Mouse (Mus musculus) ovary, adult 2 months (tissue): ENCODE measurements around the gene Xlr3b. TPM values are rescaled to one million over a fixed set of nuclear protein-coding genes. Genes with fewer than 3 reads are reported as not detected.

Source experiments
- polyA plus RNA-seq: library from polyadenylated mRNA; depleted of rRNA; stranded (reverse); fragments of >200 nt; gene quantifications from 2 replicates; pipeline ENCODE4 v1.2.3, GENCODE M21; 2012; rRNA removed

Xlr3b gene
- polyA plus RNA-seq: 0.33 and 1.5 TPM in 2 replicates

GRCm38 (mm10) chrX:73191934-73192333 is at the start of gene Xlr3b:
Gene Xlr3b, plus strand, starts transcription at chrX:73192207.

GRCm38 (mm10) chrX:73148496-73148895 is 43.5 kb upstream of the Xlr3b start, which contains the start of gene Xlr5b:
Gene Xlr5b, plus strand, starts transcription at chrX:73148796.

GRCm38 (mm10) chrX:73149350-73149749 is 42.7 kb upstream of the Xlr3b start, which contains the start of gene DXBay18:
Gene DXBay18, minus strand, starts transcription at chrX:73149450.

GRCm38 (mm10) chrX:73176889-73177288 is 15.1 kb upstream of the Xlr3b start, which contains the start of gene Spin2d:
Gene Spin2d, minus strand, starts transcription at chrX:73176989.

GRCm38 (mm10) chrX:73213819-73214564 is 22.0 kb downstream of the Xlr3b start, which contains the start of gene Xlr4b:
Gene Xlr4b, plus strand, starts transcription at chrX:73214333.

GRCm38 (mm10) chrX:73227914-73228605 is 36.1 kb downstream of the Xlr3b start, which contains the start of gene F8a:
Gene F8a, plus strand, starts transcription at chrX:73228291.

GRCm38 (mm10) chrX:73242821-73243325 is 50.9 kb downstream of the Xlr3b start, which contains the start of gene Xlr4c:
Gene Xlr4c, minus strand, starts transcription at chrX:73243130.

Other genes with a start within 250 kb of the Xlr3b start
- 4.9 and 5.3 TPM in 2 replicates for gene Zfp185, start 204.9 kb upstream of the Xlr3b start, polyA plus RNA-seq
- gene Pnma5, start 155.1 kb upstream of the Xlr3b start, polyA plus RNA-seq: 0.14 and 0.17 TPM in 2 replicates
- gene Pnma3, start 127.4 kb upstream of the Xlr3b start, polyA plus RNA-seq: 0.03 TPM in 1 of 2 replicates, not detected in the other
- gene Xlr4a, start 109.7 kb upstream of the Xlr3b start, polyA plus RNA-seq: 0.12 TPM in 1 of 2 replicates, not detected in the other
- gene Xlr3a, start 95.1 kb upstream of the Xlr3b start, polyA plus RNA-seq: 0.41 and 0.93 TPM in 2 replicates
- 0.20 TPM in 1 of 2 replicates, not detected in the other for gene Gm14685, start 75.2 kb upstream of the Xlr3b start, polyA plus RNA-seq
- gene Xlr5b, start 43.4 kb upstream of the Xlr3b start, polyA plus RNA-seq: not detected in 2 replicates
- gene DXBay18, start 42.8 kb upstream of the Xlr3b start, polyA plus RNA-seq: 0.12 TPM in 1 of 2 replicates, not detected in the other
- gene Spin2d, start 15.2 kb upstream of the Xlr3b start, polyA plus RNA-seq: not detected in 2 replicates
- 0.17 and 0.23 TPM in 2 replicates for gene Xlr4b, start 22.1 kb downstream of the Xlr3b start, polyA plus RNA-seq
- 26.3 and 35.3 TPM in 2 replicates for gene F8a, start 36.1 kb downstream of the Xlr3b start, polyA plus RNA-seq
- 0.09 and 0.10 TPM in 2 replicates for gene Xlr4c, start 50.9 kb downstream of the Xlr3b start, polyA plus RNA-seq
- not detected in 2 replicates for gene Xlr3c, start 73.2 kb downstream of the Xlr3b start, polyA plus RNA-seq
- 0.09 TPM in 1 of 2 replicates, not detected in the other for gene Xlr5a, start 100.8 kb downstream of the Xlr3b start, polyA plus RNA-seq
- gene Xlr5c, start 100.8 kb downstream of the Xlr3b start, polyA plus RNA-seq: not detected in 2 replicates
- gene Gm45015, start 144.6 kb downstream of the Xlr3b start, polyA plus RNA-seq: not detected in 2 replicates
- 20.8 and 25.1 TPM in 2 replicates for gene Zfp275, start 150.4 kb downstream of the Xlr3b start, polyA plus RNA-seq
- 0.06 TPM in 2 replicates for gene Gm18336, start 206.5 kb downstream of the Xlr3b start, polyA plus RNA-seq
- gene Zfp92, start 218.9 kb downstream of the Xlr3b start, polyA plus RNA-seq: 0.33 and 0.40 TPM in 2 replicates
- 0.37 and 1.00 TPM in 2 replicates for gene Trex2, start 243.1 kb downstream of the Xlr3b start, polyA plus RNA-seq